Mouse (Mus musculus): ENCODE data around the gene Trim10.

Gene Trim10

DNA sequence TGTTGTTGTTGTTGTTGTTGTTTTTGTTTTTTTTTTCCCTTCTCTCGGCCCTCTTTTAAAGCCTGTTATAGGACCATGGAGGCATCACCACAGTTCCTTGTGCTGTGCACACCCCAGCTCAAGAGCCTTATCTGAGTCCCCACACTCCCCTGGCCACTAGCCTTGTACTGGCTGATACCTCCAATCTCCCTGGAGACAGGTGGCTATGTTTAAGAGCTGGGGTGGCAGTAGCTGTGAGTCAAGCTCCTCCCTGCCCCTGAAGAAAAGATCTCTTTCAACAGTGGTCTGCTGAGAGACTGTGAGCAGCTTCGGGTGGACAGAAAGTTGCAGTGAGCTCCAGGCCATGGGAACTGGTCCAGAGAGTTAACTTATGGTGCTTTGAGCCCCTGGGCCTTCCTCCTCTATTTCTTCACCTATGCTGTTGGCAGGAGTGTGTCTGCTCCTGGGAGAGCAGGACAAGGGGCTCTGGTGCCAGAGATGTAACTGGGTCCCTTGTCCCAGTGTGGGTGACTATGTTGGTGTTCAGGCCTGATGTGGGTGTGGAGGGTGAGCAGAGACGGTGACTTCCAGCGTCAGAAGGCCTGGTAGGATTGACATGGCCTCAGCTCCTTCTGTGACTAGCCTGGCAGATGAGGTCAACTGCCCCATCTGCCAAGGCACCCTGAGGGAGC lies at the start of gene Trim10:
Gene Trim10 (plus strand): TSS at position 291 of the 671 bp plus-strand sequence.
- peak; percentile 79 for DNase-seq (ENCODE audit: low spot score)

GRCm38 (mm10) chr17:36824005-36824404 lies 45.4 kb upstream of the Trim10 start:
- peak; percentile 43 for DNase-seq (ENCODE audit: low spot score)

- DNase-seq (ENCODE audit: low spot score), result no peak
Measured at GRCm38 (mm10) chr17:36825525-36825924, 43.8 kb upstream of the Trim10 start.

GRCm38 (mm10) chr17:36826002-36826401 lies 43.4 kb upstream of the Trim10 start:
- DNase-seq (ENCODE audit: low spot score), result peak; percentile 50

- DNase-seq (ENCODE audit: low spot score), result no peak
Measured at GRCm38 (mm10) chr17:36828488-36828887, 40.9 kb upstream of the Trim10 start.

DNA sequence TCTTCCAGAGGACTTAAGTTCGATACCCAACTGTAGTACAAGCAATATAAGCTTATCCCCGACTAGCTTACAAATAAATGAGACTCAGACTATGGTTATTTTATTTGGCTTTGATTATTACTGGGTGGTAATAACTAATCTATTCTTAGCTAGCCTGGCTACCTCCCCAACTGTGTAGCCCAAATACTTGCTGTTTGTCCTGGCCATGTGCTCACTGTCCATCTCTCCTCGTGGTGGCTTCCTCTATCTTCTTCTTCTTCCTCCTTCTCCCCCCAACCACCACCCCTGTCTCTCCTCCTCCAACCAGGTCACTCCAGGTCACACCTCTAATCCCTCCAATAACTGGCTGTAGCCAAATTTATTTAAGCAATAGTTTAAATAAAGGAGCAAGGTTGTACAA lies 38.9 kb upstream of the Trim10 start:
- no peak for DNase-seq (ENCODE audit: low spot score)

GRCm38 (mm10) chr17:36832694-36833093 lies 36.7 kb upstream of the Trim10 start:
- DNase-seq (ENCODE audit: low spot score), result no peak

GRCm38 (mm10) chr17:36835591-36836426 lies 33.6 kb upstream of the Trim10 start:
- peak; percentile 45 for DNase-seq (ENCODE audit: low spot score)

GRCm38 (mm10) chr17:36836427-36836812 lies 33.0 kb upstream of the Trim10 start:
- no peak for DNase-seq (ENCODE audit: low spot score)

- peak; percentile 95 for DNase-seq (ENCODE audit: low spot score)
Measured at GRCm38 (mm10) chr17:36836874-36837647, 32.3 kb upstream of the Trim10 start, which contains the start of gene Trim26. Trim26 (plus strand) TSS chr17:36837134.

GRCm38 (mm10) chr17:36839001-36839400 lies 30.4 kb upstream of the Trim10 start:
- no peak for DNase-seq (ENCODE audit: low spot score)

- DNase-seq (ENCODE audit: low spot score), result no peak
Measured at GRCm38 (mm10) chr17:36839931-36840330, 29.4 kb upstream of the Trim10 start.

DNA sequence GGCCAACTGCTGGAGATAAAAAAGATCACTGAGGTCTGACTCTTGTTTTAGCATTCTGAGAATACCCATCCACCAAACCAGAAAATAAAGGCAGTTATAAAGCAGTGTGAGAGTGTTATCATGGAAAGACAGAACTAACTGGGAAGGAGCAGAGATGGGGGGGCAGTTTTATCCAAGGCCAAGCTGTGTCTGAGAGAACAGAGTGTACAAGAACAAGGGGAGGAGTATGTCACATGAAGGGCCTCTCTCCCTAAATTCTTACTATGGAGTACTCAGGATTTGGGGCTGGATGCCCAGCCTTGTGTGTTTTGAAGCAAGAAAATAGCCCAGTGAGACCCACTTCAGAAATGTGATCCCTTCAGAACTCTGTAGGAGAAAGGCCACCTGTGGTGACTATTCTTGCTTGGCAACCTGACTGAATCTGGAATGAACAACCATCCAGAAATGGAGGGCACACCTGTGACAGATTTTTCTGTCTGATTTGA lies 28.4 kb upstream of the Trim10 start:
- no peak for DNase-seq (ENCODE audit: low spot score)

GRCm38 (mm10) chr17:36843696-36844095 lies 25.7 kb upstream of the Trim10 start:
- no peak for DNase-seq (ENCODE audit: low spot score)

DNA sequence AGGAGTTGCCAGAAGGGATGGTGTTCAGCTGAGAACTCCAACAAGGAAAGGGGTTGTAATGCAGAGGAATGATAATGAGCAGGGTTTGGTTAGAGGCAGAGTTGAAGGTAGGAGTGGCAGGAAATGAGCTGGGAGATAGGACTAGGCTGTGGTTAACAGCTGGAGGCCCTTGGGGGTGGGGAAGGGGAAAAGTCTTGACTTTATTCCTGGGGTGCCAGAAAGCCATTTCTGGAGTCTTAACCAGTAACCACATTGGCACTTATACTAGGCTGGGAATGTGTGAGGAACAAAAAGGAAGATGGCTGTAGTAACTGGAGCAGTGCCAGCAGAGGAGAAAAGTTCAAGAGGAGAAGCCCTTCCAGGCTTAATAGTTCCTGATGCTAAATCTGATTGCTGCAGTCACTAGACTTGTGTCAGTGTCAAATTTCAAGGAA lies 25.1 kb upstream of the Trim10 start:
- DNase-seq (ENCODE audit: low spot score), result no peak

- DNase-seq (ENCODE audit: low spot score), result no peak
Measured at GRCm38 (mm10) chr17:36844725-36845124, 24.6 kb upstream of the Trim10 start.

DNA sequence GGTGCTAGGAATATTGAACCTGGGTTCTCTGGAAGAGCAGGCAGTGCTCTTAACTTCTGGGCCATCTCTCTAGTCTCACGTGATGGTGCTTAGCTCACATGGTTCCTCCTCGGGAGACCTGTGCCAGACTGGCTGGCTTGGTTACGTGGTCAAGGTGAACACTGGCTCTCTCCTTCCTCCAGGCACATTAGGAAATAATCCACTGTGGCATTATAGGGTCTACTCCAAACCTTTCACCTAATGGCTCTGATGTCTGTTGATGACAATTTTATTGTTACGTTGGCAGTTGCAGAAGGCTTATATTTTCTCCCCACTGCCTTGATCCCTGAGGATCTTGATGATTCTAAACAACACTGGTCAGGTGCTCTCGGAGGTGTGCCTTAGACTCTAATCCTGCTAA lies 20.5 kb upstream of the Trim10 start:
- no peak for DNase-seq (ENCODE audit: low spot score)

GRCm38 (mm10) chr17:36849992-36850391 lies 19.4 kb upstream of the Trim10 start:
- no peak for DNase-seq (ENCODE audit: low spot score)

DNA sequence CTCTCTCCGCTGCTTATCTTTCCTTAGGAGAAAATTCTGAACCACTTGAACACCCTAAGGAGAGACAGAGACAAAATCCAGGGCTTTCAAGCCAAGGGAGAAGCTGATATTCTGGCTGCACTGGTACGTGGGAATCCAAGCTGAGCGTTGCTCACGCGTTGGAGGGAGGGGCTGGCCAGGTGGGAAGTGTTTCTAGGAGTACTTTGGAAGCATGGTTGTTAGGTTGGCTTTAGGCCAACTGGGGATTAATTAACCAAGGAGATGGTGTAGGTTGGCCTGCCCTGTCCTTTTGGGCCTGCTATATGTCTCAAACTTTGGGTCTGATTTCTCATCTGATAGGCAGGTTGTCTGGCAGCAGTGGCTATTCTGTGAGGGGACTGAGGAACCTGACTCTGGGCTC lies 18.2 kb upstream of the Trim10 start:
- DNase-seq (ENCODE audit: low spot score), result no peak

DNA sequence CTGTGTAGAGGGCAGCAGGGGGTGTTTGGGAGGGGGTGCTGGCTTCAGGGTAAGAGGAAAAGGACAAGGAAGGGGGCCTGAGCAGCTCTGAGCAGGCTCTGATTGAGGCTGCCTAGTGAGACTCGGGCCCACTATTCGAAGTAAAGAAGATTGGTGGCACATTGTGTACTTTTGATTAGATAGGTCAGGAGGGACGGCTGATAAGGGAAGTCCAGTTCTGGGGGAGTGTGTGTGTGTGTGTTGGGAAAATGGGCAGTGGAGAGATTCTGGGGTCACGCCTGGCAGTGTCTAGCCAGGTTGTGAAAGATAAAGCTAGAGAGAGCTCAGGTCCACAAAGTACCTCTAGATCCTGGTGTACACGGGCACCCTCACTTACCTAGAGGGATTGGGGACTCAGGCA lies 17.7 kb upstream of the Trim10 start:
- DNase-seq (ENCODE audit: low spot score), result no peak

GRCm38 (mm10) chr17:36855484-36855883 lies 13.9 kb upstream of the Trim10 start:
- no peak for DNase-seq (ENCODE audit: low spot score)

DNA sequence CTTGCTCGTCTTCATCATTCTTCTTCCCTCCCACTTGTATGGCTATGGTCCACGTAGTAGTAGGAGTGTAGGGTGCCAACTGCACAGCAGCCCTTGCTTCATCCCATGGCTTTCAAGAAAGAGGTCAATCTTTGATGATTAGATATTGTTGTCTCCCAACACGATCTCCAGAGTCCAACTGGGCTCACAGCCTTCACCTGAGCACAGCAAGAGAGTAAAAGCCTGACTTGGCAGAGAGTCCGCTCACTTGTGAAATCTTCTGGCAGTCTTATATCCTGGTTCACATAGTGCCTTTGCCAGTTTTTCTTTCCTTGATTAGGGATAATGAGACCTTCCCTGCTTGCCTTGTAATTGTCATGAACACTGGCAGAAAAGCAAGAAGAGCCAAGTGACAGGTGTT lies 13.1 kb upstream of the Trim10 start:
- DNase-seq (ENCODE audit: low spot score), result no peak

Data from spleen, adult 12 weeks (tissue).